Mouse (Mus musculus): ENCODE measurements around the gene Mgat4a.

Mgat4a gene

DNA sequence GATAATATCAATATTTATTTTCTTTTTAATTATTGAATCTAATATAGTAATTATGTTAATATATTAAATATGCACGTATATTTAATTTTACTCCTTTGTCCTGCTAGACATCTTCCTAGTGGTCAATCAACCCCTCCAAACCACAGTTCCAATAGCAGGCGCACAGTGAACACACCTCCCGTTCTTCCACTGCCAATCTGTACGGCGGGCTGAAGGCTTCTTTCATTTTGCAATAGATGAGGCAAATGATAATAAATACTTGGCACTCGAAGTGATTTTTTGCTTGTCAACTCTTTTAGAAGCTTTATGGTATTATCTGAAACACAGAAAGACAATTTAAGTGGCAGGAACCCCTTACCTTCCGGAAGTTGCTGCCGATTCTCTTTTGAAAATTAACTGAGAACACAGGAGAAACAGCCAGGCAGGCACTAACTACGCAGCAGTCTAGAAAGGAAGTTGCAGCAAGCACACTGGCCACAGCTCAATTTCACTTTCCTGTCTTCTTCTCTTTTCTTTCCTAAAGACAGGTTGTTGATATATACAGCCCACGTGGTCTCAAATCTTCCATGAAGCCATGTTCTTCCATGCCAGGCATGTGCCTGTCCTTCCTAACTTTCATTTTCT, 45.0 kb downstream of the Mgat4a start:
- DNase-seq (ENCODE audit: low read depth, low spot score) = no peak

- DNase-seq (ENCODE audit: low read depth, low spot score) = no peak
Observed at GRCm38 (mm10) chr1:37495104-37495503, 45.7 kb downstream of the Mgat4a start.

- DNase-seq (ENCODE audit: low read depth, low spot score) = no peak
Observed at GRCm38 (mm10) chr1:37491672-37492071, 49.1 kb downstream of the Mgat4a start.

DNA sequence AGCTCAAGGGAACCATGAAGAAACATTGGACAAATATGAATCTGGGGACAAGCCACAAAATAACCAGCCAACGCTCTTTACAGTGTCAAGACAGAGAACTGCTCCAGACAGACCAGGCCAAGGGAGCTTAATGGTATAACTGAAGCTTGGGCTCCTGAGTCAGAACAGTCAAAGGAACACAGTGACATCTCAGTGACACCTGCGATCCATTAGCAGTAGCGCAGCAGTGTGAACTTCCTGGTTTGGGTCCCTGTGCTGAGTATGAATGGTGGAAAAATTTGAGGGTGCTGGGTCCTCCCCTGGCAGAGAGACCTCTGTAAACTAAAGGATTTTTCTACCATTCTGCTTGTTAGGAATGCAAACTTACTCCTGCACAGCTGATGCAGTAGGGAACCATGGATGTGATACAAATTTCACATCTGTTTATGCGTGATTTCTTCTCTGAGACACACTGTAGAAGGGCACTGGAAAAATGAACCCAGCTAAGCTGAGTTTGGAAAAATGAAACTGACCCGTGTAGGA, 50.1 kb downstream of the Mgat4a start:
- no peak for DNase-seq (ENCODE audit: low read depth, low spot score)

DNA sequence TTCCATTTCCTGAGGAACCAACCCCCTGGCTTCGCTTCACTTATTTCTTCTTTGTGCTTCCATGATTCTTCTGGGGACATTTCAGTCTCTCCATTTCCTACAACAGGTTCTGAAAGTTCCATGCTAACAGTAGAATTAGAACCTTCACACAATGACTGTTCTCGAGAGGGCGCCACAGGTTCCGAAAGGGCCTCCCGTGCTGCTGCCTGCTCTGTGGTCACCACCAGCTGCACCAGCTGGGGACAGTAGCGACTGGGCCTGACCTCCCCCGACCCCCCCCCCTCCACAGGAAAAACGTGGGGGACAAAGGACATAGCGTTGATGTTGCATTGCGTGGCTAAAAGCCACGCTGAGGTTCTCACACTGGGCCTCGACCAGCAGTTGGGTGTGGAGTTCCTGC, 52.3 kb downstream of the Mgat4a start:
- DNase-seq (ENCODE audit: low read depth, low spot score) = no peak

GRCm38 (mm10) chr1:37486994-37487393, 53.8 kb downstream of the Mgat4a start:
- no peak for DNase-seq (ENCODE audit: low read depth, low spot score)

- DNase-seq (ENCODE audit: low read depth, low spot score) = no peak
Observed at GRCm38 (mm10) chr1:37486439-37486838, 54.4 kb downstream of the Mgat4a start.

- DNase-seq (ENCODE audit: low read depth, low spot score) = no peak
Observed at GRCm38 (mm10) chr1:37484612-37485011, 56.2 kb downstream of the Mgat4a start.

GRCm38 (mm10) chr1:37481331-37481730, 59.5 kb downstream of the Mgat4a start:
- DNase-seq (ENCODE audit: low read depth, low spot score) = no peak

DNA sequence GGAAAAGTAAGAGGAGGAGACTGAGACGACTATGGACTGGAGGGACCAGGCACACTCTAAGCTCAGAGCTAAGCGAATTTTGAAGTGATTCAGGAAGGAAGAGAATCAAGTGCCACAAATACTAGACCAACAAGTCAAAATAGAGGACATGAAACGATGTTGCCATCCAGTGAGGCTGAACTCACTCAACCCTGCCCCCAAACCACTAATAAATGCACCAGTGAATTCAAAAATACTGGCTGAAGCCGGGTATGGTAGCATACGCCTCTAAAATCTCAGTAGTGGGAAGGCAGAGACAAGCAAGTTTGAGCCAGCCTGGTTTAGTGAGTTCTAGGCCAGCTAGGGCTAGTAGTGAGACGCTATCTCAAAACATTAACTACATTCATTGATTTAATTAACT, 60.1 kb downstream of the Mgat4a start:
- no peak for DNase-seq (ENCODE audit: low read depth, low spot score)

DNA sequence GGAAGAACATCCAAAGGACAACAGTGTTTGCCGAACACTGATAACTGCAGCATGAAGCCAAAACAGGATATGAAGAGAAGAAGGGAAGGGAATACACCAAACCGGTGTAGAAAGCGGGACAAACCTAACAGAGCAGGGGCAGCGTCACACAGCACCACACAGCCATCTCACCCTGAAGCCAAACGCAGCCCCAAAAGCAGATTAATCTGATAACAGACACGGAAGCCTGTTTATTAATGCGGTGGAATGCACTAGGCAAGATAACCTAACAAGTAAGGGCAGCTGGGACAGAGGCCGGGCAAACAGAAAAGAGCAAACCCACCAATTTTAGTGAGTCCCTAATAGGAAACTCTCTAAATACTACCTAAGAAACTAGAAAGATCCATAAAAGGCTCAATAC, 61.1 kb downstream of the Mgat4a start:
- no peak for DNase-seq (ENCODE audit: low read depth, low spot score)

DNA sequence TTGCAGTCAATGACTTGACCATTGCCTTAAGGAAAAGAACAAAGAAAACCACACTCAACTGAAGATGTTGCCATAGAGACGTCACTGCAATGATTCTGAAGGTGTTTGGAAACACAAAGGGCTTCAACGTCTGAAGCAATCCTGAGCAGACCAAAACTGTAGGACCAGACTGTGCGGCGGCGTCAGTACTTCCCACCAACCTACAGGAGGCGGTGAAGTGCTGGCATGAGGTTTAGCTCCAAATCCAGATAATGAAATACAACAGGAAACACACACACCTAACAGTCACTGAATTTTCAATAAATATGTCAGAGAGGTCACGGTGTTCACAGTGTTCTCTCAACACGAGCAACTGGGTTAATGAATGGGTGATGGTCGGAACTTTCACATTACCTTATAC, 61.7 kb downstream of the Mgat4a start:
- DNase-seq (ENCODE audit: low read depth, low spot score) = peak; percentile 4

- no peak for DNase-seq (ENCODE audit: low read depth, low spot score)
Observed at GRCm38 (mm10) chr1:37478416-37478815, 62.4 kb downstream of the Mgat4a start.

DNA sequence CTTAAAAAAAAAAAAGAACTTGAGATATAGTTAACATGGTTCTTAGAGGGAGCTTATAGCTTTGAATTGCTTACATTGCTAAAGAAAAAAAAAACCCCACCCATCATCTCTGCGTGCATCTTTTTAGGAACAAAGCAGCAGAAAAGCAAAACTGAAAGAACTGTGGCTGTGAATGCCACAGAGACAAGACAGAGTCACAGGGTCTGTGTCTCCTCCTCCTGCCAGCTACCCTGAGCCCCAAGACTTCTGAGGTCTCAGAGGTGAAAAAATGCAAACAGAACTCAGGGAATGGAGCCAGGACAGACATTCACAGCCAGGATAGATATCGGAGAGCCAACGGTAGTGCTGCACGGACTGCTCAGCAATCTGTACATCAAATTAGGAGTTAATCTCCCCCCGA, 62.9 kb downstream of the Mgat4a start:
- DNase-seq (ENCODE audit: low read depth, low spot score) = no peak

- no peak for DNase-seq (ENCODE audit: low read depth, low spot score)
Observed at GRCm38 (mm10) chr1:37477250-37477649, 63.6 kb downstream of the Mgat4a start.

- no peak for DNase-seq (ENCODE audit: low read depth, low spot score)
Observed at GRCm38 (mm10) chr1:37475312-37475711, 65.5 kb downstream of the Mgat4a start.

DNA sequence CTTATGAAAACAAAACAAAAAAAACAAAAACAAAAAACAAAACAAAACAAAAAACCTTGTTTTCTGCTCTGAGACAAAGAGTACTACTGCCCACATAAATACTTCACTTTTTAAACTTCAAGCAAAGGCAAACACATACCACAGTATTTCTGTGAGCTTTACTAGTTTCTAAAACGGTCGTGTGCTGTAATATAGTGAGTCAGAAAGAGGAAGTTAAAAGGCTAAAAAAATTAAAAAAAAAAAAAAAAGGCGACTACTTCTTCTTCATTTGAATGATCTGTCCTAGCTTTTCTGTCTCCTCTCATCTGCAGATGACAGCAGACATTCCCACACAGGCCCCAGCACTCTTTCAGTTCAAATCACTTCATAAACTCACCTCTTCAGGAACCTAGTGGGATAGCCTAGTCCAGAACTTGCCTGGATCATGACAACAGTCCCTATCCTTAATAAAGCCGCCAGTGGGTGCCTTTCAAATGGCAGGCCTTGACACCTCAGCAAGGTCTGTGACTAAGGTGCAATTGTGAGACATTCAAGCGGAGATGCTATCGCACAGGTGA, 66.1 kb downstream of the Mgat4a start:
- DNase-seq (ENCODE audit: low read depth, low spot score) = no peak

GRCm38 (mm10) chr1:37474046-37474445, 66.8 kb downstream of the Mgat4a start:
- no peak for DNase-seq (ENCODE audit: low read depth, low spot score)

DNA sequence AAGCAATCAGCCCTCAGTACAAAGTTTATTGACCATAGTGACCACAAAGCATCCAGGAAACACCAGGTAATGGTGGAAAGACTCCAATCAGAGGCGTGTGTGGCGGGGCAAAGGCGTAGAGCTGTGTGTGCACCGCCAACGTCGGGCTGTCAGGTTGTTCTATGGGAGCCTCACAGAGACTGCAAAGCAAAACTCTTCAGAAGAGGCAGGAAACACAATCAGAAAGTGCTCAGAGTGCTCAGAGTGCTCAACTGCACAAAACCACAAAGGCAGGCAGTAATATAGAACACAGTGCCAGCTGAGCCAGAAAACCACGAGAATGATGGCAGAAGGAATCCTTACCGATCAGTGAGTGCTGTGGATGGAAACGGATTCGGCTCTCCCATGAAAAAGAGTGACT, 67.6 kb downstream of the Mgat4a start:
- no peak for DNase-seq (ENCODE audit: low read depth, low spot score)

GRCm38 (mm10) chr1:37471179-37472148, 69.4 kb downstream of the Mgat4a start:
- DNase-seq (ENCODE audit: low read depth, low spot score) = no peak

GRCm38 (mm10) chr1:37469007-37469406, 71.8 kb downstream of the Mgat4a start:
- no peak for DNase-seq (ENCODE audit: low read depth, low spot score)

DNA sequence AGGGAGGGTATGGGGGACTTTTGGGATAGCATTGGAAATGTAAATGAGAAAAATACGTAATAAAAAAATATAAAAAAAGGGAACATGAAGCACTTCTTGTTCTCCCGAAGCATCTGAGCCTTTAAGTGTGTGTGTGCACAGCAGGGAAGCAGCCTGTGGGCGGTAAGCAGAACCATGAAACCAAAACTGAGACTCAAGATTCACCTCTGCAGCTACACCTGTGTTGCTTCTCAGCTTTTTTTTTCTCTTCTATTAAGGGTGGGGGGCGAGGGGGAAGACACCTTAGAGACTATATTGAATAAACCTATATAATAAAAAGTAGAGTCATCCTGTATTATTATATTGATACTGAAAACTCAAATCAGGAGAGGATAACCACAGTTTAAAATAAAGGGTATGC, 73.0 kb downstream of the Mgat4a start:
- no peak for DNase-seq (ENCODE audit: low read depth, low spot score)
